Mouse (Mus musculus) central nervous system, embryonic 18 days (tissue): Measurements from ENCODE around the gene Grik2. TPM values are rescaled to one million over a fixed set of nuclear protein-coding genes. Genes with fewer than 3 reads are reported as not detected.

Experiments used
- polyA plus RNA-seq: library from polyadenylated mRNA; depleted of rRNA; stranded (reverse); fragments of >200 nt; gene quantifications from 2 replicates; pipeline ENCODE4 v1.2.3, GENCODE M21; 2012; rRNA removed

The Grik2 gene
- polyA plus RNA-seq: 75.0 and 75.2 TPM in 2 replicates

GRCm38 (mm10) chr10:49788381-49788906 lies at the start of gene Grik2:
Grik2 (minus strand) TSS chr10:49788766.

